Mouse (Mus musculus): Measurements from ENCODE around the gene Phactr1.

GRCm38 (mm10) chr13:42884033-42884724 lies 203.8 kb downstream of the Phactr1 start:
- TF ChIP-seq E2F4 (IDR thresholded peaks at IDR 0.05; ENCODE audit: insufficient read depth) (no peak), MYOD1 (IDR thresholded peaks at IDR 0.05; ENCODE audit: control insufficient read depth in 1 of 3, insufficient read length in 2 of 3, low read depth in 2 of 3) (no peak), POLR2A (IDR thresholded peaks at IDR 0.05; ENCODE audit: insufficient read length, low read depth) (no peak), USF1 (IDR thresholded peaks at IDR 0.05; ENCODE audit: low read depth) (no peak), TCF3 (IDR thresholded peaks at IDR 0.05; ENCODE audit: insufficient read length, low read depth) (no peak), REST (IDR thresholded peaks at IDR 0.05; ENCODE audit: insufficient read depth, insufficient read length) (no peak), CEBPB (IDR thresholded peaks at IDR 0.05; ENCODE audit: insufficient read depth, poor library complexity, severe bottlenecking) (no peak), POLR2AphosphoS2 (IDR thresholded peaks at IDR 0.05; ENCODE audit: insufficient read length, low read depth) (no peak), MAX (IDR thresholded peaks at IDR 0.05; ENCODE audit: low read depth) (no peak)
